Mouse (Mus musculus): ENCODE data around the gene Uqcc1. TPM values are rescaled to one million over a fixed set of nuclear protein-coding genes. Genes with fewer than 3 reads are reported as not detected.
A peak's percentile ranks its signal among the peaks of the same experiment; 100 is the strongest.
"Not testable (repeated sequence)": the region's sequence is repeated elsewhere in the genome, so short reads cannot be mapped to it uniquely, and the experiment has no call there.

Uqcc1 gene
- polyA plus RNA-seq, 1 experiment from 2014 or later = 66.5 TPM

- no peak overlapping the region for H3K9ac ChIP-seq (ENCODE audit: low read length)
- no peaks in the 10 kb centered on the region for H3K36me3 ChIP-seq (ENCODE audit: control insufficient read depth, insufficient read depth, low read length)
- H3K4me1 ChIP-seq (ENCODE audit: control insufficient read depth, insufficient read depth, low read length) = peaks cover 10% of the 10 kb centered on the region
- no peaks in the 10 kb centered on the region for H3K9me3 ChIP-seq (replicated peaks; ENCODE audit: control insufficient read depth, low read length)
- no peak overlapping the region for H3K27ac ChIP-seq (ENCODE audit: low read length)
- no peak for ATAC-seq (ENCODE audit: insufficient read depth, low FRiP score)
- 74% methylated on average over 40 of the region's 40 CpGs for WGBS
- H3K4me2 ChIP-seq (ENCODE audit: low read depth, low read length) = no peak overlapping the region
- H3K27me3 ChIP-seq (ENCODE audit: control insufficient read depth, insufficient read depth, low read length) = no peaks in the 10 kb centered on the region
- H3K4me3 ChIP-seq (replicated peaks; ENCODE audit: low read length) = no peak overlapping the region
Measured at GRCm38 (mm10) chr2:155941697-155942442, 11.8 kb upstream of the Uqcc1 start.

- Histone ChIP-seq H3K27ac (ENCODE audit: low read length) (no peak within 1 kb of the TSS), H3K4me3 (replicated peaks; ENCODE audit: low read length) (no peak within 1 kb of the TSS), H3K9me3 (replicated peaks; ENCODE audit: control insufficient read depth, low read length) (no peaks in the 10 kb centered on the region), H3K36me3 (ENCODE audit: control insufficient read depth, insufficient read depth, low read length) (no peaks in the 10 kb centered on the region), H3K4me2 (ENCODE audit: low read depth, low read length) (no peak within 1 kb of the TSS), H3K9ac (ENCODE audit: low read length) (no peak within 1 kb of the TSS), H3K27me3 (ENCODE audit: control insufficient read depth, insufficient read depth, low read length) (no peaks in the 10 kb centered on the region), H3K4me1 (ENCODE audit: control insufficient read depth, insufficient read depth, low read length) (peaks cover 10% of the 10 kb centered on the region)
- WGBS = 94% methylated on average over 3 of the region's 3 CpGs
- no peak for ATAC-seq (ENCODE audit: insufficient read depth, low FRiP score)
Measured at GRCm38 (mm10) chr2:155940681-155941080, 10.6 kb upstream of the Uqcc1 start, which contains the start of gene Gm15557. Gene Gm15557, plus strand, starts transcription at chr2:155940728.

DNA sequence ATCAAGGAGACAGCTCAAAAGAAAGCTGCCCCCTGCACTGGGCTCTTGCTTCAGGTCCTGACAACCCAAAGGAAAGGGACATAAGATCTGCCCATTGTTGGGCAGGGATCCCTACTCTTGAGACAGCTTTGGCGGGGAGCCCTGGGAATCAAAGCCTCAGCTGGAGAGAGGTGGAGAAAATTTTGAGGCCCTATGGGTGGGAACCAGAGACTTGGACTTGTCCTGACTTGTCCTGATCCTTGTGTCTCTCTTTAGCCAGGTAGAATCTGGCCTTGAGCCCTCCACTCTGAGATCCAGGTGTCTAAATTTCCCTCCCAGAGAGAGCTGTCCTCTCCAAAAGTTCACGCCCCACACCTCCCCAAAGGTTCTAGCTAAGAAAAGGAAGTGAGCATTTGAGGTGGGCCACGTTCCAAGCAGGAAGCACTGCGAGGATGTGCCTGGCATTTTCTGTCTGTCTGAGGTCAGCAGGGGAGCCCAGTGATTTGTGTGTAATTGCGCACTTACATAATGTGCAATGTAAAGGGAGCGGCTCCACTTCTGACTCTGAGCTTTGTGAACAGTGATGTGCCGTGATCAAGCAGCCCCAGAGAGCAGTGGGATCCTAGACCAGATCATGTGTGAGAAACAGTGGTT is 9.9 kb upstream of the Uqcc1 start:
- no peak for ATAC-seq (ENCODE audit: insufficient read depth, low FRiP score)
- 62% methylated on average over 7 of the region's 7 CpGs for WGBS
- no peaks in the 10 kb centered on the region for H3K9me3 ChIP-seq (replicated peaks; ENCODE audit: control insufficient read depth, low read length)

DNA sequence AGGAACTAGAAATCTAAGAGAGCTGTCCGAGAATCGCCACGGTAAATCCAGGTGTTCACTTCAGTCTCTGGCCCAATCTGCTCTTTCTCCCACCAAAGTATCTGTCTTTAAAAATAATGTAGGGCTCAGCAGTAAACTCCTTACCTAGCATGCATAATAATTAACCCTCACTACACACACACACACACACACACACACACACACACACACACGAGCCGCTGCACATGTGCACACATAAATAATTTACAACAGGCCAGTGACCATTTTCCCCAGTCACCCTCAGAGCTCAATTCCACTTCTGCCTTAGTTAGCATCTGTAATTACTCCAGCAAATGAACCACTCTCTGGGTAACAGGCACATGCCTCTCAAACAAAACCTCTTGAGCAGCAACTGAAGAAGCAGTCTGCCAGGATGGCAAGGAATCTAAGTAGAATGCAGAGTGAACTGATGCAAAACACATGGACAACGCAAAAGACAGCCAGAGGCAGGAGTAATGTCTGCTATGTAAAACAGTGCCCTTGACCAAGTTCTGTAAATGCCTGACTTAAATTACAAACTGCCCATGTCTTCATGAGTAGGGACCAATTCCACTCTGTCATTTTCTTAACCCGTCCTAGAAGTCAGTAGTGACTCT is 1.3 kb downstream of the Uqcc1 start:
- Histone ChIP-seq H3K4me3 (replicated peaks; ENCODE audit: low read length) (peak overlapping the region; percentile 73), H3K4me1 (ENCODE audit: control insufficient read depth, insufficient read depth, low read length) (peaks cover 12% of the 10 kb centered on the region), H3K9me3 (replicated peaks; ENCODE audit: control insufficient read depth, low read length) (no peaks in the 10 kb centered on the region), H3K27ac (ENCODE audit: low read length) (peak overlapping the region; percentile 94), H3K27me3 (ENCODE audit: control insufficient read depth, insufficient read depth, low read length) (no peaks in the 10 kb centered on the region), H3K9ac (ENCODE audit: low read length) (peak overlapping the region; percentile 82; the same call in 1 of the 2 replicates), H3K4me2 (ENCODE audit: low read depth, low read length) (peak overlapping the region; percentile 88), H3K36me3 (ENCODE audit: control insufficient read depth, insufficient read depth, low read length) (no peaks in the 10 kb centered on the region)
- 66% methylated on average over 7 of the region's 7 CpGs for WGBS
- no peak for ATAC-seq (ENCODE audit: insufficient read depth, low FRiP score)

More for the DNA sequence above, 9.9 kb upstream of the Uqcc1 start:
- no peaks in the 10 kb centered on the region for H3K36me3 ChIP-seq (ENCODE audit: control insufficient read depth, insufficient read depth, low read length)
- H3K27me3 ChIP-seq (ENCODE audit: control insufficient read depth, insufficient read depth, low read length) = no peaks in the 10 kb centered on the region
- H3K9ac ChIP-seq (ENCODE audit: low read length) = no peak overlapping the region
- no peak overlapping the region for H3K4me2 ChIP-seq (ENCODE audit: low read depth, low read length)
- no peak overlapping the region for H3K27ac ChIP-seq (ENCODE audit: low read length)
- H3K4me3 ChIP-seq (replicated peaks; ENCODE audit: low read length) = no peak overlapping the region
- peaks cover 10% of the 10 kb centered on the region for H3K4me1 ChIP-seq (ENCODE audit: control insufficient read depth, insufficient read depth, low read length)

DNA sequence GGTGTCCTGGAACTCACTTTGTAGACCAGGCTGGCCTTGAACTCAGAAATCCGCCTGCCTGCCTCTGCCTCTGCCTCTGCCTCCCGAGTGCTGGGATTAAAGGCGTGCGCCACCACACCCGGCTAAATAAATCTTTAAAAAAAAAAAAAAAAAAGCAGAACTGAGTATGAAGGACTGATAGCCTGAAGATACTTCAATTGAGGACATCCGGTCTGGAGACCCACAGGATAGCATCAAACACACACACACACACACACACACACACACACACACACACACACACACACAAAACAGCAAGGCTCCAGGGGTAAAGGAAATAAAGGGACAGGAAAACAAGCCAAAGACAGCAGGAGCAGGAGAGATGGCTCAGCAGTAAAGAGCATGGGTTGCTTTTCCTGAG is 4.9 kb downstream of the Uqcc1 start:
- not testable (repeated sequence) for H3K27ac ChIP-seq (ENCODE audit: low read length); H3K4me2 ChIP-seq (ENCODE audit: low read depth, low read length); H3K4me3 ChIP-seq (replicated peaks; ENCODE audit: low read length); H3K27me3 ChIP-seq (ENCODE audit: control insufficient read depth, insufficient read depth, low read length); H3K9me3 ChIP-seq (replicated peaks; ENCODE audit: control insufficient read depth, low read length); H3K36me3 ChIP-seq (ENCODE audit: control insufficient read depth, insufficient read depth, low read length); H3K9ac ChIP-seq (ENCODE audit: low read length); ATAC-seq (ENCODE audit: insufficient read depth, low FRiP score); H3K4me1 ChIP-seq (ENCODE audit: control insufficient read depth, insufficient read depth, low read length)
- 86% methylated on average over 6 of the region's 6 CpGs for WGBS

GRCm38 (mm10) chr2:155923143-155923542 is 7.0 kb downstream of the Uqcc1 start:
- Histone ChIP-seq H3K4me3 (replicated peaks; ENCODE audit: low read length) (no peak overlapping the region), H3K9ac (ENCODE audit: low read length) (no peak overlapping the region), H3K36me3 (ENCODE audit: control insufficient read depth, insufficient read depth, low read length) (no peaks in the 10 kb centered on the region), H3K27ac (ENCODE audit: low read length) (no peak overlapping the region), H3K4me2 (ENCODE audit: low read depth, low read length) (no peak overlapping the region), H3K27me3 (ENCODE audit: control insufficient read depth, insufficient read depth, low read length) (no peaks in the 10 kb centered on the region), H3K9me3 (replicated peaks; ENCODE audit: control insufficient read depth, low read length) (no peaks in the 10 kb centered on the region), H3K4me1 (ENCODE audit: control insufficient read depth, insufficient read depth, low read length) (no peaks in the 10 kb centered on the region)
- WGBS = 93% methylated on average over 7 of the region's 7 CpGs
- no peak for ATAC-seq (ENCODE audit: insufficient read depth, low FRiP score)

DNA sequence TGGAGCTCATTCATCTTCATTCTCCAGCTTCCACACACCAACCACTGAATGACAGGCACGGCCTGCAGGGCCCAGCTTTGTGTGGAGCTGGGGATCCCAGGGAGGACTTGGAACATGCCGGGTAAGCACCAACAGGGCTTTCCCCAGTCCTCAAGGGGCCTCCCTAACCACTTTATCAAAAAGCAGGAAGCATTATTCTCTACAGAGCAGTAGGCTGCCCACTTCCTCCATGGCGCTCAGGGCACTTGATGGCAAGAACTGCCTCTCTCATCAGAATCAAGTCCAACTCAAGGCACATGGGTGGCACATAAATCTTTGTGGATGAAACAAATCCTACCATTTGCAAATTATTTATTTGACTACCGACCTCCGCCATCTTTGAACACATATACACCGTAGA is 15.4 kb downstream of the Uqcc1 start:
- no peak overlapping the region for H3K4me3 ChIP-seq (replicated peaks; ENCODE audit: low read length)
- no peaks in the 10 kb centered on the region for H3K27me3 ChIP-seq (ENCODE audit: control insufficient read depth, insufficient read depth, low read length)
- ATAC-seq (ENCODE audit: insufficient read depth, low FRiP score) = no peak
- no peak overlapping the region for H3K9ac ChIP-seq (ENCODE audit: low read length)
- WGBS = 85% methylated on average over 6 of the region's 6 CpGs
- H3K27ac ChIP-seq (ENCODE audit: low read length) = no peak overlapping the region
- H3K9me3 ChIP-seq (replicated peaks; ENCODE audit: control insufficient read depth, low read length) = no peaks in the 10 kb centered on the region
- H3K4me2 ChIP-seq (ENCODE audit: low read depth, low read length) = no peak overlapping the region
- H3K4me1 ChIP-seq (ENCODE audit: control insufficient read depth, insufficient read depth, low read length) = no peaks in the 10 kb centered on the region
- peaks cover 3% of the 10 kb centered on the region; the same call in 1 of the 2 replicates for H3K36me3 ChIP-seq (ENCODE audit: control insufficient read depth, insufficient read depth, low read length)

GRCm38 (mm10) chr2:155903632-155904008 is 26.5 kb downstream of the Uqcc1 start:
- ATAC-seq (ENCODE audit: insufficient read depth, low FRiP score) = no peak
- H3K27ac ChIP-seq (ENCODE audit: low read length) = no peak overlapping the region
- peaks cover 4% of the 10 kb centered on the region; the same call in 1 of the 2 replicates for H3K36me3 ChIP-seq (ENCODE audit: control insufficient read depth, insufficient read depth, low read length)
- 87% methylated on average over 6 of the region's 6 CpGs for WGBS
- no peak overlapping the region for H3K9ac ChIP-seq (ENCODE audit: low read length)
- H3K27me3 ChIP-seq (ENCODE audit: control insufficient read depth, insufficient read depth, low read length) = no peaks in the 10 kb centered on the region
- no peak overlapping the region for H3K4me2 ChIP-seq (ENCODE audit: low read depth, low read length)
- H3K9me3 ChIP-seq (replicated peaks; ENCODE audit: control insufficient read depth, low read length) = no peaks in the 10 kb centered on the region
- no peak overlapping the region for H3K4me3 ChIP-seq (replicated peaks; ENCODE audit: low read length)
- no peaks in the 10 kb centered on the region for H3K4me1 ChIP-seq (ENCODE audit: control insufficient read depth, insufficient read depth, low read length)

- Histone ChIP-seq H3K27me3 (ENCODE audit: control insufficient read depth, insufficient read depth, low read length) (no peaks in the 10 kb centered on the region), H3K4me3 (replicated peaks; ENCODE audit: low read length) (no peak overlapping the region), H3K4me2 (ENCODE audit: low read depth, low read length) (no peak overlapping the region), H3K27ac (ENCODE audit: low read length) (no peak overlapping the region), H3K9ac (ENCODE audit: low read length) (no peak overlapping the region), H3K9me3 (replicated peaks; ENCODE audit: control insufficient read depth, low read length) (no peaks in the 10 kb centered on the region), H3K36me3 (ENCODE audit: control insufficient read depth, insufficient read depth, low read length) (peaks cover 4% of the 10 kb centered on the region; the same call in 1 of the 2 replicates), H3K4me1 (ENCODE audit: control insufficient read depth, insufficient read depth, low read length) (no peaks in the 10 kb centered on the region)
- ATAC-seq (ENCODE audit: insufficient read depth, low FRiP score) = no peak
- WGBS = 84% methylated on average over 16 of the region's 16 CpGs
Measured at GRCm38 (mm10) chr2:155902989-155903631, 27.0 kb downstream of the Uqcc1 start.
